ENCODE assay signal across 9 mouse cellular contexts in the genomic region with DNA sequence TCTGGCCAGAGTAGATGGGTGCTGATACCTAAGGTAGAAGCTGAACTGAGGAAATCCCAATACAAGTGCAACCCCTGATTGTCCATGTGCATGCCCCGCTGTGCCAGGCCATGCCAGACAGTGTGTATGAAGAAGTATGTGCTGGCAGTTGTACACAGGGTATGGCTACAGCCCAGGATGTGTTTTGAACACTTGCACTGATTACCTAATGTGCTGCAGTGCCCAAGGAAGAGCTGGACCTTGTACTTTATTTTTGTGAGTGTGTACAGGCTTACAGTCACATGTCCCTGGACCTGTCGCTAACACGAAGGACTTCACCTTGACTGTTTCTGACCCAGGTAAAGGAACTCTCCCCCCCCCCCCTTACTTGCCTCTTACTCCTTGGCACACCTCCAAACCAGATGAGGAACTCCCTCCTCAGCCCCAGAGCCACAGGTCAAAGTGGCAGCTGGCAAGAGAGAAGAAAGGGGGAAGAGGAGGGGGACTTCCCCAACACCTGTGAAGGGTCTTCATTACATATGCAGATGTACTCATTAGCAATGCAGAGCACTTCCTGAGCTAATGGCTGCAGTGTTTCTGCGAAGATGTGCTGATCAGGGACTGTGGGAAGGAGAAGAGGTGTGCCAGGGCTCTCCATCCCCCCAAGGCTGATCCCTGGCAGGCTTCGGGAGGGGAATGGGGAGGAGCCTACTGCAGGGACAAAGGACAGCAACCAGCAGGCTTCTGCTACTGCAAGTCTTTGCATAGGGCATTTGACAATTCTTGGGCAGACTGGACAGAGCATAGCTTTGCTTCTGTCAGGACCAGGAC. TPM values are rescaled to one million over a fixed set of nuclear protein-coding genes. Genes with fewer than 3 reads are reported as not detected.
DNase-seq lines count a peak whose midpoint lies in the region; ATAC-seq and TF ChIP-seq lines count a peak whose summit lies in the region.
"Had no signal": no experiment of that assay in that cellular context is flagged by ENCODE, and none has a peak within 500 bp of the region (broad histone marks: within the 10 kb centered on the region; RNA-seq: fewer than 3 reads in every experiment).

No protein-coding gene starts in this region.

- H3K9ac ChIP-seq in heart, embryonic 13.5 days = no peak overlapping the region
- no peak overlapping the region for H3K9ac ChIP-seq in heart, embryonic 11.5 days (ENCODE audit: low read depth, low read length)
- no peak overlapping the region for H3K9ac ChIP-seq in ES-Bruce4 (ENCODE audit: low read depth, poor library complexity, severe bottlenecking)
- H3K9ac ChIP-seq: lung, embryonic 15.5 days had no signal

- H3K9me3 ChIP-seq in heart, embryonic 13.5 days = 0 out of 2 replicates have a peak, but pooled peaks cover 5% of the 10 kb centered on the region
- H3K9me3 ChIP-seq in heart, embryonic 11.5 days (replicated peaks; ENCODE audit: control insufficient read depth, low read length) = no peaks in the 10 kb centered on the region
- H3K9me3 ChIP-seq in ES-Bruce4 (replicated peaks; ENCODE audit: control insufficient read depth, insufficient read depth, low read length, poor library complexity, severe bottlenecking) = no peaks in the 10 kb centered on the region
- peaks cover 3% of the 10 kb centered on the region; the same call in 1 of the 2 replicates for H3K9me3 ChIP-seq in hindbrain, embryonic 10.5 days
- H3K9me3 ChIP-seq: lung, embryonic 15.5 days had no signal

- no peak for TF ChIP-seq CTCF in ES-Bruce4 (IDR thresholded peaks at IDR 0.05; ENCODE audit: low read depth, low read length)

- H3K4me1 ChIP-seq in heart, embryonic 13.5 days = peaks cover 30% of the 10 kb centered on the region
- H3K4me1 ChIP-seq in heart, embryonic 11.5 days (ENCODE audit: control insufficient read depth, insufficient read depth, low read length) = peaks cover 7% of the 10 kb centered on the region; the same call in 1 of the 2 replicates
- H3K4me1 ChIP-seq in ES-Bruce4 (ENCODE audit: control insufficient read depth, insufficient read depth, low read length) = peaks cover 4% of the 10 kb centered on the region
- peaks cover 28% of the 10 kb centered on the region for H3K4me1 ChIP-seq in hindbrain, embryonic 10.5 days (replicated peaks)

- no peak for ATAC-seq in heart, embryonic 13.5 days (ENCODE audit: extremely low read depth, insufficient number of reproducible peaks, low FRiP score, low TSS enrichment)
- no peak for ATAC-seq in heart, embryonic 11.5 days (replicated peaks; ENCODE audit: insufficient number of reproducible peaks, low FRiP score, low TSS enrichment)

- peaks cover 95% of the 10 kb centered on the region for H3K27me3 ChIP-seq in heart, embryonic 13.5 days (replicated peaks)
- peaks cover 75% of the 10 kb centered on the region for H3K27me3 ChIP-seq in heart, embryonic 11.5 days (ENCODE audit: control insufficient read depth, insufficient read depth, low read length)
- H3K27me3 ChIP-seq in ES-Bruce4 (ENCODE audit: control insufficient read depth, insufficient read depth, low read length, poor library complexity, severe bottlenecking) = no peaks in the 10 kb centered on the region
- peaks cover 93% of the 10 kb centered on the region for H3K27me3 ChIP-seq in hindbrain, embryonic 10.5 days (ENCODE audit: insufficient read depth, poor library complexity, severe bottlenecking)

- H3K4me2 ChIP-seq in heart, embryonic 13.5 days = no peak overlapping the region
- H3K4me2 ChIP-seq in heart, embryonic 11.5 days = no peak overlapping the region
- H3K4me2 ChIP-seq: lung, embryonic 15.5 days had no signal

- TF ChIP-seq POLR2A in ES-Bruce4 (IDR thresholded peaks at IDR 0.05; ENCODE audit: insufficient read depth, low read length) = no peak

- 36% methylated on average over 5 of the region's 5 CpGs for WGBS in heart, embryonic 13.5 days
- 31% methylated on average over 5 of the region's 5 CpGs for WGBS in heart, embryonic 11.5 days (ENCODE audit: insufficient replicate concordance)
- 33% methylated on average over 5 of the region's 5 CpGs for WGBS in hindbrain, embryonic 10.5 days

- H3K36me3 ChIP-seq in heart, embryonic 13.5 days = no peaks in the 10 kb centered on the region
- H3K36me3 ChIP-seq in heart, embryonic 11.5 days (ENCODE audit: control insufficient read depth, insufficient read depth, low read length) = no peaks in the 10 kb centered on the region
- no peaks in the 10 kb centered on the region for H3K36me3 ChIP-seq in ES-Bruce4 (ENCODE audit: control insufficient read depth, insufficient read depth, low read length, poor library complexity, severe bottlenecking)
- H3K36me3 ChIP-seq in hindbrain, embryonic 10.5 days = no peaks in the 10 kb centered on the region
- H3K36me3 ChIP-seq: lung, embryonic 15.5 days had no signal

- peak; percentile 79; the same call in 1 of the 2 replicates for TF ChIP-seq EP300 in ES-Bruce4 (IDR thresholded peaks at IDR 0.05; ENCODE audit: insufficient read depth, low read depth, low read length)

- no peak for DNase-seq in hindbrain, embryonic 10.5 days (ENCODE audit: low spot score)
- DNase-seq in kidney, postnatal 36 days = peak; percentile 49 to 51
- DNase-seq in thymus, postnatal 36 days = no peak
- DNase-seq in cerebellum, postnatal 4 days (ENCODE audit: low spot score in 2 of 2) = no peak
- no peak for DNase-seq in layer of hippocampus, adult 9-10 months (ENCODE audit: low spot score)

- peak overlapping the region; percentile 81; the same call in 1 of the 2 replicates for H3K27ac ChIP-seq in heart, embryonic 13.5 days (replicated peaks)
- no peak overlapping the region for H3K27ac ChIP-seq in heart, embryonic 11.5 days (ENCODE audit: low read depth, low read length)
- H3K27ac ChIP-seq in ES-Bruce4 (ENCODE audit: insufficient read depth, low read length) = no peak overlapping the region
- H3K27ac ChIP-seq in hindbrain, embryonic 10.5 days = peak overlapping the region; percentile 9; the same call in 1 of the 2 replicates
- H3K27ac ChIP-seq: lung, embryonic 15.5 days had no signal

- no peak overlapping the region for H3K4me3 ChIP-seq in heart, embryonic 13.5 days
- no peak overlapping the region for H3K4me3 ChIP-seq in heart, embryonic 11.5 days (ENCODE audit: low read depth, low read length)
- no peak overlapping the region for H3K4me3 ChIP-seq in ES-Bruce4 (ENCODE audit: low read depth, low read length)
- H3K4me3 ChIP-seq in hindbrain, embryonic 10.5 days = no peak overlapping the region
- H3K4me3 ChIP-seq: lung, embryonic 15.5 days had no signal

RNA-seq across cellular contexts. Expression of a gene that starts 32.4 kb away (rescaled TPM):
- 15.8 and 16.2 TPM in 2 replicates for polyA plus RNA-seq in heart, embryonic 13.5 days (2015; fragmentation: Nextera tagmentation; extraction: Ambion mirVana)
- 14.7 and 17.7 TPM in 2 replicates for polyA plus RNA-seq in heart, embryonic 11.5 days (2014; fragmentation: Nextera tagmentation; extraction: Ambion mirVana)
- polyA plus RNA-seq in ES-Bruce4 (2011; ENCODE audit: insufficient read depth, insufficient read length, low read depth, missing spikeins) = 13.5 and 15.3 TPM in 2 replicates
- polyA plus RNA-seq in hindbrain, embryonic 10.5 days (2016; fragmentation: Nextera tagmentation; extraction: Ambion mirVana) = 24.3 TPM in 2 replicates

Comparison
In these comparisons a context has a peak if more than half of its experiments do, and no peak if none do; other contexts are left out.
1. H3K27ac ChIP-seq: peak in heart, embryonic 13.5 days (single experiment) and hindbrain, embryonic 10.5 days (single experiment); none in heart, embryonic 11.5 days (single experiment) and ES-Bruce4 (single experiment).
2. DNase-seq: peak in kidney, postnatal 36 days (2 of 2); none in hindbrain, embryonic 10.5 days (single experiment), thymus, postnatal 36 days (0 of 2), cerebellum, postnatal 4 days (0 of 2) and layer of hippocampus, adult 9-10 months (single experiment).